Mouse (Mus musculus) lung, postnatal 36 days (tissue): ENCODE measurements at regions not wholly inside any gene's neighbourhood (a gene's known extent, or its start where the extent isn't known, plus 50 kb on each side); places are given as distances from the start of the nearest gene placed in this dataset.
"Not testable (repeated sequence)": the region's sequence is repeated elsewhere in the genome, so short reads cannot be mapped to it uniquely, and the experiment has no call there.

Experiments
- DNase-seq: peaks from one replicate; pipeline ENCODE4 v3.0.0; 2022; ENCODE audit warnings: mixed read lengths

GRCm38 (mm10) chr2:79025678-79026077 is 157.8 kb downstream of the Ube2e3 start:
- no peak for DNase-seq

DNA sequence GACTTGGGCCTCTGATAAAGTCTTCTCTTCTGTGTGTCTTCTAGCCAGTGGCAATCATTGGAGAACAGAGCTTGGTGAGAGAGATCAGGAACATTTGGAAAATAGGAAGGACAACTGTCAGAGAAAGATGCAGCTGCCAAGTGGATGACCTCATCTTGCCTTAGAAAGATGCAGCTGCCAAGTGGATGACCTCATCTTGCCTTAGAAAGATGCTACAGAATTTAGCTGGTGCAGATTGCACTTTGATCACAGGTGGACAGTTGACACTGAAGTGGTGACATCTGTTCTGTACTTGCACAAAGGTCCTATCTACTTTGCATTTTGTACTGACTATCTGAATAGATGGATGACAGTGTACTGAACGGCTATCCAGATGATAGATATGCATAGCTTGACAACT is 163.1 kb downstream of the Ube2e3 start:
- DNase-seq, result no peak

- no peak for DNase-seq
These were observed 168.4 kb downstream of the Ube2e3 start for GRCm38 (mm10) chr2:79036296-79036695.

DNA sequence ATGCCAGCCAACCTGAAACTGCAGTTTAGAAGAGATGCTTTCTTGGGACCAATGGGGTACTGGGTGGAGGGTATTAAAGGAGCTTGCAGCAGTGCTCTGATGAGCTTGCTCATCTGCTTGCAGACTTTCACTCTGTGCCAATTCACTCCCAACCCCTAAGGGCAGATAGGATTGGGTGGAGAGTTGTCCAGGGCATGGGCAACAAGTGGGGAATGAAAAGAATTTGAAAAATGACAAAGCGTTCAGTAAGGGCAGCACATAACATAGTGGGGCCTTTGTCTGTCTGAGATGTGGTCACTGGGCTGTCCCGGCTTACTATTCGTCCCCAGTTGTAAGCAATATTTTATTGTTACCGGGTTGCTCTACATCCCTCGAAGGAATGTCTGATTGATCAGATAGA is 170.7 kb downstream of the Ube2e3 start:
- DNase-seq, result no peak

- DNase-seq, result not testable (repeated sequence)
These were observed 176.9 kb downstream of the Ube2e3 start for GRCm38 (mm10) chr2:79044804-79045203.

- DNase-seq, result no peak
These were observed 177.6 kb downstream of the Ube2e3 start for GRCm38 (mm10) chr2:79045508-79045907.

GRCm38 (mm10) chr2:79048020-79048419 is 180.1 kb downstream of the Ube2e3 start:
- no peak for DNase-seq

GRCm38 (mm10) chr2:79048777-79049537 is 181.0 kb downstream of the Ube2e3 start:
- DNase-seq, result no peak

DNA sequence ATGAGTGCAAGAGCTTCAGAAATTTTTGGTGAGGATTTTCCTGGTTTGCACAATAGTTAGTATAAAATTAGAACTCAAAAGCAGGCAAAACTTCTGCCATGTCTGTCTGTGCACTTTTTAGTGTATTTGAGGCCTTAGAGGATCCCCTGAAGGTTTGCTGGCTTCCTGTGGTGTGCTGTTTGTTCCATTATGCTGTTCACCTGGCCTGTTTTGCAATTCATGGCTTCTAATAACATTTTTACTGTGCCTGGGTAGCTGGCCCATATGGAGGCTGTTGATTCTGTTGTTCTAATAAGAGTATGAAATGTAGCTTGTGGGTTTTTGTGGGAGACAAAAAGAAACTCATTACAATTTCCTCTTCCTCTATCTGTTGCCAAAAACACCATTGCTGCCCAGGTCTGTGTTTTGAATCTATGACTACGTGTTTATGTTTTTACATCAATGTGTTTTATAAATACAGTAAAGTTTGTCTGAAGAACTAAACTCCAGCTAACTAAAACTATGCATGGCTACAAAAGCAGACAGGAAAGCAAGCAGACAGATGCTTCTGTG is 182.6 kb downstream of the Ube2e3 start:
- DNase-seq, result no peak

DNA sequence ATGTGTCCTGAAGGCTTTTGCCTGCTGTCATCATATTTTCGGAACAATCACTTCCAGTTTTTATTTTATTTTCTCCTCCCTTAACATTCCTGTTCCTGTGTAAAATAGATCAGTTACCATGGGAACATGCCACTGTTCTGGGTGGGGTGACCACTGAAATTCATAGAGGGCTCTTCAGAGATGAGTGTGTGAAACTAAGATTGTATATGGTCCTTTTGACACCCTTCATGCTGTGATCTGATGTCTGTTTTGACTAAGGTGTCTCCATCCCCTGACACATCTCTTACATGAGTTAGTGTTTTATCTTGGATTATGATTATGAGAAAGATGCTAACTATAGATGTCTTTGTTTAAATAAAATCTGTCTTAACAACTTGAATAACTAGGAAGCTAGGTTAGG is 184.3 kb downstream of the Ube2e3 start:
- DNase-seq, result no peak

DNA sequence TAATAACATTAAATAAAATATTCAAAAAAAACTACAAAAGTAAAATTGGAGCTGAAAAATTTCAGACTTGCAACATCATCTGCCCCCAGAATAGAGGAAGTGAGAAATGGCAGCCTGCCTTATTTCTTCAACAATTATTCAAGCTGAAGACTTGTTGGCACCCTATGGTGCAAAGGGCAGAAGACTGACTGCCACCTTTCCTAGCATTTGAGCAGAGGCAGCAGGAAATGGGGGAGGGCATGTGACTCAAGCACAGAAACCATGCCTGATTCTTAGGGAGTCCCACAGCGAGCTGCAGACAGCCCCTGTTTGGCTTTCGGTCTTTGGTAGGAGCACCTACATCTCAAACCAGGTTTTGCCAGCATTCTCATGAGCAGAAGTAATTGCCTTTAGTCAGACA is 188.2 kb downstream of the Ube2e3 start:
- DNase-seq, result peak; percentile 58

DNA sequence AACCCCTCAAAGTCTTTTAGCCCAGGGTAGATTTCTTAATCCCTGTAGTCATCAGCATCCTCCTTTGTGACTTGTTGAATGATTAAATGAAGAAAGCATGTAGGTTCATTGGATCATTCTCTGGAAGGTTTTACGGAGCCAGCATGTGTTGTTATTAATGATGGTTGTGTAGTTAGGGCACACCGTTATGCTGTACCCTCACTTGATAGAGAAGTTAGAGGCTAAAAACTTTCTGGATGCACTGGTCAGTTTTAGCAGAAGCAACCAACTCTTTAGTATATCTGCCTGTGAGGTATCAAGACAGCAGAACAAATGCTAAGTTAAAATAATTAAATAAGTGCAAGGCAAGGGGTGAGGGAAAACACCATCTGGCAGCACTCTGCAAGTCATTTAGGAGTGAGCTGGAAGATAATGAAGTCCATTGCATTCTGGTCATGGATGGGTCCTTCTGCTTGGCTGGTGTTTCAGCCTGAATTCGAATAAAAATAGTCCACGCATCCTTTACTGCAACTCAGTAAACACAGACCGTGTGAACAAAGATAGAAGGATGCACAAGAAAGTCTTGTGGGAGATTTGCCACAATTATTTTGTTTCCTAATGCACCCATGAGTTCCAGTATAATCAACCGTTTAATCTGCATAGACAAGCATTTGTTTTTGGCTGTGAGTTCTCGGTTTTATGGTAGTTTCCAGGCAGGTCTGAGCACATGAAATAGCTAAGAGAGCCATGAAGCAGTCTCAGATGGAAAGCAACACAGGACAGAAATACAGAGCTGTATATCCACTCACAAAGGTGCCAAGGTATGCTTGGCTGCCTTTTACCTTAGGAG is 191.4 kb downstream of the Ube2e3 start:
- DNase-seq, result no peak

DNA sequence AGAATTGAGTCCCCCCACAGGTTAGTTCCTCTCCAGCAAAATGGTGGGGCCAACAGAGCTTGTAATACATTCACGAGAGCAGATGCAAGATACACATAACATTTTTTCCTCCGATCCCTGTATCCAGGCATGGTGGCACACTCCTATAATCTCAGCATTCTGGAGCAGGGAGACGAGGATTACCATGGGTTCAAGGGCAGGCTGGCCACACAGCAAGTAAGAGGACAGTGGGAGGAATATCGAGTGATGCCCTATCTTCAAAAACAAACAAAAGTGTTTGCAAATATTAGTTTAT is 192.0 kb downstream of the Ube2e3 start:
- no peak for DNase-seq

- DNase-seq, result peak; percentile 23
These were observed 192.4 kb downstream of the Ube2e3 start for GRCm38 (mm10) chr2:79060320-79060719.

GRCm38 (mm10) chr2:79061645-79062044 is 193.6 kb upstream of the Itga4 start:
- no peak for DNase-seq

DNA sequence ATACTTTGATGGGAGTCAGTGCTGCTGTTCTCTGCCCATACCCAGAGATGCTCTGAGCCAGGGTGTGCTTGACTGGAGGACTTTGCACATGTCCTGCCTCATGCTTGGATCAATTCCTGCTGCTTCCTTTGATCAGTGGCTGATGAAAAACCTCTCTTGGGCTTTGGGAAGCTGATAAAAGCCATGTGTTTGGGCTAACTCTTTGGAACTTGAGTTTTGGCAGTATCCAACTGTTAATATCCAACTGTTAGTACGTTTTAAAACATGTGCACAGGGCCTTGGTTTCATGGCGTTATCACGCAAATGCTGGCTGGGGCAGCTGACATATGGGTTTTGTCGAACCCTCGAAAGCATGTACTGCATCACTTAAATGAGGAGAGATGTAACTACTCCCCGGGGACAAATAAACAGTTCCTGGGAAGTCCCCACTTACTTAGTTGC is 193.0 kb upstream of the Itga4 start:
- DNase-seq, result no peak

DNA sequence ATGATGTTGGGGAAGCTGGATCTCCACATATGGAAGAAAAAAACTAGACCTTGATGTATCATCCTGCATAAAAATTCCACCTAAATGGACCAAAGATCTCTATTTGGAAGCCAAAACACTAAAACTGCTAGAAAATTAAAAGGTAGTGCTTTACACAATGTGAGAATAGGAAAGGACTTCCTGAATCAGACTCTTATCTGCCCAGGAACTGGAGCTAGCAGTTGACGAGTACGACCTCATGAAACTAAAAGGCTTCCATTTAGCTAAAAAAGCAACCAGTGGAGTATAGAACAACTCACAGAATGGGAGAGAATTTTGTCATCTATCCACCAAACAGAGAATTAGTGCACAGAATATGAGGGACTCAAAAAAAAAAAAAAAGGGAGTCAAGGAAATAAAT is 191.6 kb upstream of the Itga4 start:
- DNase-seq, result no peak

GRCm38 (mm10) chr2:79065321-79065720 is 189.9 kb upstream of the Itga4 start:
- DNase-seq, result no peak

DNA sequence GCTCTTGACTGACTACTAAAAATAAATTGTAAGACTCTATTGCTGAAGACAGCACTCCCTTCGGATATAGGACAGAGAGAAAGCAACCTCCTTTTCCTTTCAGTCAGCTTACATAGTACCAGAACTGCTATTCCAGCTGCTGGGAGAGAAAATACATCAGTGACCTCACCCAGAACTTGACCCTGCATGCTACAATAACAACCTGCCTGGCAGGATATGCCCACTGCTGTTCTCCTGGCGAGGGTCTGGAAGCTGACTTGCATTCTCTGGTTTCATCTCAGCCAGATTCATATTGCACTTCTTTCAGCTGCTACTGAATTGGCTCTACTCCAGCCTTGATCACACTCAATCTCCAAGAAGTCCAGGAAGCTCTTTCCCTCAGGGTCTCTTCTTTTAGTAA is 179.1 kb upstream of the Itga4 start:
- no peak for DNase-seq

GRCm38 (mm10) chr2:79078836-79079394 is 176.3 kb upstream of the Itga4 start:
- DNase-seq, result no peak

DNA sequence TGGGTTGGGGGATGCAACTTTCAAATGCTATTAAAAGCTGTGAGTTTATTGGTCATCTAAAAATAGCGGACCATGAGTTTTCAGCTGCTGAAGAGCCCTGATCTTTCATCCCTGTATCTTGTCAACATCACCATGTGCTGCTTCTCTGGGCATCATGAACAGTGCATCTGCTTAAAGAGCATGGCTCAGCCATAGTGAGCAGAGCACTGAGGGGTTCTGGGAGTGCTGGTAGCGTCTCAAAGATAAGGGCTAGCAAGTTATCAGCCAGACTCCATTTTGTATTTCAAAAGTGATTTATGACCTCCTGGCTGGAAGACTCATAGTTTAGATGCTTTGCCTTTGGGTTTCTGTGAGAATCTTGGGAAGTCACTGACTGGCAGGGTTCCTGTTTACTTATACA is 173.5 kb upstream of the Itga4 start:
- no peak for DNase-seq

DNA sequence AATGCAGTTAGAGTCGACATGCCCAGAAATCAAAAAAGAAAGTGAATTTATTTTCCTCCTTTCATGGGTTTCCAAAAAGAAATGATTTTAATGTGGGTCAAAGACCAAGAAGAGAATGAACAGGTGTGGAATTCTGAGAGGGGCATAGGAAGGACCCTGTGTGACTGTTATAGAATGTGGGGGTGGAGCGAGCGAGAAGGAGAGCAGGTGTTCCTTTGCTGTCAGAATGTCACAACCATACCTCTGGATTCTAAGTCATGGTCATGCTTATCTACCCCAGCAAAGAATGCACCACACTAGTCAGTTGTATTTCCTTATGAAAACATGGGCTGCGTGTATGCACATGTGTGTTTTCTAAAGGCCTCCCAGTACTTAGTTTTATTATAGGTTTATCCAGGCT is 168.9 kb upstream of the Itga4 start:
- DNase-seq, result no peak

DNA sequence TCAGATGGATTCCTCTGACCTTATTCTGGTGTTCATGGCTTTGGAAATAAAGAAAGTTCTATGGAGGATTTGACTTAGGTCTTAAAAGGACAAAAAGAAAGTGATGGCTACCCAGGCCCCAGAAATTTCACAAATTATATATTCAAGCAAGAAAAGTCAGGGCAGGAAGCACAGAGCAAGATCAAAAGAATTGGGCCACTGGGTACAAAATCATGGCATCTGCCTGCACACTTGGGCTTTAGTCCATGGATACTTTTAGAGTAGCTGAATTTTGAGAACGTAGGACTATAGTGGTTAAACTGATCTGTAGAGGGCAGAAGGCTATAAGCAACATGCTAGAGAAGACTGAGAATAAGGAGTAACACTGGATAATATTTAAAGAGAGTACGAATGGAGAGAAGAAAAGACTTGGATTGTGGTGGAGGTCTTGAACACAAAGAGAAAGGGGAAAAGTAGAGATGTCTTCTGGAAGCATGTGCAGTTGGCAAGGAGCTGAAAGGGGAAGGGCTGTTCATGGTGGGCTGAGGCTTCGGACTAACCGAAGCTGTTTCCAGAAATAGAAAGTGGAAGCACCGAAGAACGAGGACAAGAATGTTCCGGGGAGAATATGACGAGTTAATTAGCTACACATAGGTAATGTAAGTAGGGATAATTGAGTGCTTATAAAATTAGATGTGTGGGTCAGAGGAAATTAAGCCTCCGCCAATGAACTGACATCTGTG is 168.2 kb upstream of the Itga4 start:
- DNase-seq, result peak; percentile 26
